Mouse (Mus musculus) brain, embryonic 18.5 days (tissue): ENCODE results near the gene Dupd1.
"Not testable (repeated sequence)": the region's sequence is repeated elsewhere in the genome, so short reads cannot be mapped to it uniquely, and the experiment has no call there.

Source experiments
- DNase-seq: peaks from one replicate; pipeline ENCODE4 v3.0.0-alpha.2; 2012; ENCODE audit warnings: low read depth, low spot score

Gene Dupd1

DNA sequence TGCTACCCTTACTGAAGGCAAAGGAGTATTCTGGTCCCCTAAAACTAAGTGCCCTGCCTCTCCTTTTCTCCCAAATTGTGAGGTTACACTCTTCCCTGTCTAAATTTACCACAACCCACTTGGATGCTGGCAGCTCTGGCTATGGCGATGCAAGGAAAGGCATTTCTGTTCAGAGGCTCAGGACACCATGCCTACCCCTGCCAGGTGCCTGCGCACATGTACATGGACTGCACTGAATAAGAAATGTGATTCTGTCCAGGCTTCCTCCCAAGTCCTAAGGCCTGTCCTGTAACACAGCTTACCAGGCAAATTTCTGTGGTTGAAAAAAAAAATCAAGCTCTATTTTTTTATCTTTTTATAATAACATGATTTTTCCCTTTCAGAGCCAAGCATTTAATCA is 38.2 kb downstream of the Dupd1 start:
- DNase-seq: no peak

DNA sequence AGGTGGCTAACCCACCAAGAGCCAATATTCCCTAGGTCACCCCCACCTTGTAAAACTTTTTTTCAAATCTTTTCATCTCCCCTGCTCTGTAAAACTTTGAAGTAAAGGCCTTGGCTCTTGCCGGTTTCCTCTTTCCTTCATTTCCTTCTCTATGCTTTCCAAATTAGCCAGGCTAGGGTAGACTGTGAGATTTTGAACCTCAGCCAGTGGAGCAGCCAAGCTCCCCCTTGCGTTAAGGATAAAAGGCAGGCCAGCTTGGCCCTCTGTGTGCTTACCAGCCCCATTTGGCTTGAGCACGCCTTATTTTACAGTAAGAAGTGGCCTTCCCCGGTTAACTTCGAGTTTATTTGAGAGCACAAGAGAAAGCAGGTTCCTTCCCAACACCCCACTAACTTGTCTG is 39.9 kb downstream of the Dupd1 start:
- DNase-seq: no peak

GRCm38 (mm10) chr14:21673100-21673499 is 41.3 kb downstream of the Dupd1 start:
- DNase-seq: no peak

- not testable (repeated sequence) for DNase-seq
These were observed 43.9 kb downstream of the Dupd1 start for GRCm38 (mm10) chr14:21670422-21671006.

DNA sequence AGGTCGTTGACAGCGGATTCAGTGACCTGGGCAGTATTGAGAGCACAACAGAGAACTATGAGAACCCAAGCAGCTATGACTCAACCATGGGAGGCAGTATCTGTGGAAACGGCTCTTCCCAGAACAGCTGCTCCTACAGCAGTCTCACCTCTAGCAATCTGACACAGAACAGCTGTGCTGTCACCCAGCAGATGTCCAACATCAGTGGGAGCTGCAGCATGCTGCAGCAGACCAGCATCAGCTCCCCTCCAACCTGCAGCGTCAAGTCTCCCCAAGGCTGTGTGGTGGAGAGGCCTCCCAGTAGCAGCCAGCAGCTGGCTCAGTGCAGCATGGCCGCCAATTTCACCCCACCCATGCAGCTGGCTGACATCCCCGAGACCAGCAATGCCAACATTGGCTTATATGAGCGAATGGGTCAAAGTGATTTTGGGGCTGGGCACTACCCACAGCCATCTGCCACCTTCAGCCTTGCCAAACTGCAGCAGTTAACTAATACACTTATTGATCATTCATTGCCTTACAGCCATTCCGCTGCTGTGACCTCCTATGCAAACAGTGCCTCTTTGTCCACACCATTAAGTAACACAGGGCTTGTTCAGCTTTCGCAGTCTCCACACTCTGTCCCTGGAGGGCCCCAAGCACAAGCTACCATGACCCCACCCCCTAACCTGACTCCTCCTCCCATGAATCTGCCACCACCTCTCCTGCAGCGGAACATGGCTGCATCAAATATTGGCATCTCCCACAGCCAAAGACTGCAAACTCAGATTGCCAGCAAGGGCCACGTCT is 44.5 kb downstream of the Dupd1 start:
- no peak for DNase-seq

- no peak for DNase-seq
These were observed 45.2 kb downstream of the Dupd1 start for GRCm38 (mm10) chr14:21669218-21669617.

DNA sequence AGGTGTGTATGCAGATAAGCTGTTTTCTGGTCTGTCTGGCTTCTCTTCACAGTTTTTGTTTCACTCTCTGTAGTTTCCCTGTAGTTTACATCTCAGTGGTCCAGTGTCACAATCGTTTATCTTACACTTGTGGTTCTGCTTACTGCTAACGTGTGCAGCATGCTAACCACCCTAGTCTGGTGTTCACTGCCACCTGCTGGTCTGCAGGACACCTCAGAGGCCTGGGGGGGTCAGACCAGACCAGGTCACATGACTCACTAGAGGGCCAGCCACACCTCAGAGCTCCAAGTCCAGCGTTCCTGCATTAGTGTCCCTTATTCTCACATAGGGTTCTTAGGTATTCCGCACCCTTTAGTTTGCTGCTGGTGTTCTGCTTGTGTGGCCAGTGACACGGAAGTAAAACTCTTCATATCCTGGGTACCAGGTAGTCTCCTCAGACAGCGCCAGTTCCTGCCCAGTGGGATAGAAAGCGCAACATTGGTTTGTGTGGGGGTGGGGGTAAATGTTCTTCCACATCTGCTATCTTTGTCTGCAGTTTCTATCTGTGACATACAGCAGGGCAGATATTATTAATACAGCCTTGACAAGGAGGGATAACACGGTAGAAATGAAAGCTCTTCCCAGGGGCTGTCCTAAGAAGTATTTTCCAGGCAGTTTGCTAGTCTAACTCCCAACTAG is 51.8 kb downstream of the Dupd1 start:
- DNase-seq: no peak

- no peak for DNase-seq
These were observed 54.7 kb downstream of the Dupd1 start for GRCm38 (mm10) chr14:21659652-21660051.

GRCm38 (mm10) chr14:21659155-21659554 is 55.2 kb downstream of the Dupd1 start:
- DNase-seq: no peak

GRCm38 (mm10) chr14:21653813-21654212 is 60.6 kb downstream of the Dupd1 start:
- DNase-seq: no peak

GRCm38 (mm10) chr14:21640806-21641435 is 73.5 kb downstream of the Dupd1 start:
- no peak for DNase-seq

DNA sequence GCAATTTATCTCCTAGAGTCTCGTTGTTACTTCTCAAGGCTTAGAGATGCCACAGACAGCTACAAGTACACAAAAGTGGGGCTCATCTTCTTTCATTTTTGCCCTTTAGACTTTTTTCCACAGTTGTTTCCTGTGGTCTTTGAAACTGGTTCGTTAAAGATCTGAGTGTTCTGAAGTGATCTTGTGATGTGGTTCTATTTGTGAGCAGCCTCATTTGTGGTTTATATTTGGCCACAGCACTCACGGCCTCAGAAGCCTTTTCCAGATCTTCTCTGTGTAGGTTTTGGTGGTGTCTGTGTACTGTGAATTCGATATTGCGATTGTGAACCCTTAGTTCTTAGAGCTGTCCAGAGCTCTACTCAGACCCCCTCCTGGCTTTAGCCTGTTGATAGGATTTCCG is 77.8 kb downstream of the Dupd1 start:
- DNase-seq: no peak

- DNase-seq: no peak
These were observed 82.6 kb downstream of the Dupd1 start for GRCm38 (mm10) chr14:21631665-21632200.
